Mouse (Mus musculus) MEL (cell line): ENCODE measurements around the gene Cetn4. TPM values are rescaled to one million over a fixed set of nuclear protein-coding genes. Genes with fewer than 3 reads are reported as not detected.

Experiments
- DNase-seq: peaks from one replicate; pipeline ENCODE4 v3.0.0; 2011; ENCODE audit warnings: low read depth, low spot score
- H3K27ac ChIP-seq: 2 replicates; pipeline ENCODE4 v1.5.1; 2012; ENCODE audit warnings: low read depth, mild to moderate bottlenecking, control low read depth, low read length, moderate library complexity; ENCODE audit not compliant: control insufficient read depth
- H3K27me3 ChIP-seq, 2 experiments: fragments of 150-350 bp in 1 of 2; sonication (generic) in 1 of 2; 2 replicates each; pipeline ENCODE4 v1.6.1; 2012; ENCODE audit warnings: low read length in 2 of 2, mild to moderate bottlenecking in 2 of 2, improper control_type of control experiment in 1 of 2, moderate library complexity in 1 of 2; ENCODE audit not compliant: insufficient read depth in 2 of 2, control insufficient read depth in 1 of 2
- H3K36me3 ChIP-seq, 2 experiments: 2 replicates each; pipeline ENCODE4 v1.6.1; 2012 to 2014; ENCODE audit warnings: low read length in 2 of 2, improper control_type of control experiment in 1 of 2, inconsistent platforms in 1 of 2, mild to moderate bottlenecking in 1 of 2; ENCODE audit not compliant: insufficient read depth in 2 of 2, control insufficient read depth in 1 of 2
- H3K4me1 ChIP-seq, 2 experiments: fragments of 150-350 bp in 1 of 2; sonication (generic) in 1 of 2; 2 replicates each; pipeline ENCODE4 v1.6.1; 2012; ENCODE audit warnings: low read length in 2 of 2, improper control_type of control experiment in 1 of 2, mild to moderate bottlenecking in 1 of 2; ENCODE audit not compliant: insufficient read depth in 2 of 2, control insufficient read depth in 1 of 2
- H3K4me3 ChIP-seq, 2 experiments: fragments of 150-350 bp in 1 of 2; sonication (generic) in 1 of 2; 2 replicates each; pipeline ENCODE4 v1.5.1; 2012; ENCODE audit warnings: low read depth in 2 of 2, low read length in 2 of 2, mild to moderate bottlenecking in 2 of 2, moderate library complexity in 2 of 2, control low read depth in 1 of 2, improper control_type of control experiment in 1 of 2; ENCODE audit not compliant: control insufficient read depth in 1 of 2, insufficient read depth in 1 of 2
- H3K79me2 ChIP-seq: 2 replicates; pipeline ENCODE4 v1.6.1; 2012; ENCODE audit warnings: mild to moderate bottlenecking, low read length, moderate library complexity; ENCODE audit not compliant: control insufficient read depth, poor library complexity, insufficient read depth
- H3K9ac ChIP-seq: 2 replicates; pipeline ENCODE4 v1.6.1; 2012; ENCODE audit warnings: low read depth, mild to moderate bottlenecking, control low read depth, low read length, moderate library complexity; ENCODE audit not compliant: control insufficient read depth, poor library complexity, severe bottlenecking
- H3K9me3 ChIP-seq: fragments of 150-350 bp; sonication (generic); replicated peaks from 2 replicates; pipeline ENCODE4 v1.6.1; 2012; ENCODE audit warnings: mild to moderate bottlenecking, low read length, improper control_type of control experiment, moderate library complexity; ENCODE audit not compliant: insufficient read depth
- BHLHE40 ChIP-seq: IDR thresholded peaks from 2 replicates; pipeline ENCODE4 v1.6.1; 2012; ENCODE audit warnings: low read depth, mild to moderate bottlenecking, inconsistent platforms, low read length, improper control_type of control experiment, borderline replicate concordance
- CHD2 ChIP-seq: IDR thresholded peaks from 2 replicates; pipeline ENCODE4 v1.6.1; 2011; ENCODE audit warnings: low read length, improper control_type of control experiment
- CTCF ChIP-seq, 3 experiments: IDR thresholded peaks in 2 of 3; conservative IDR thresholded peaks in 1 of 3; 2 replicates each; pipeline ENCODE4 v1.5.1; 2011 to 2012; ENCODE audit warnings: low read length in 3 of 3, low read depth in 2 of 3, mild to moderate bottlenecking in 2 of 3, improper control_type of control experiment in 1 of 3, inconsistent platforms in 1 of 3, mixed read lengths in 1 of 3, moderate library complexity in 1 of 3; ENCODE audit not compliant: control insufficient read depth in 1 of 3, insufficient read depth in 1 of 3, poor library complexity in 1 of 3, severe bottlenecking in 1 of 3
- E2F4 ChIP-seq: IDR thresholded peaks from 2 replicates; pipeline ENCODE4 v1.6.1; 2011; ENCODE audit warnings: low read depth, low read length, improper control_type of control experiment, borderline replicate concordance
- ELF1 ChIP-seq: IDR thresholded peaks from 2 replicates; pipeline ENCODE4 v1.6.1; 2014; ENCODE audit warnings: low read depth, mild to moderate bottlenecking, inconsistent platforms, low read length, improper control_type of control experiment, moderate library complexity
- ETS1 ChIP-seq: IDR thresholded peaks from 2 replicates; pipeline ENCODE4 v1.6.1; 2012; ENCODE audit warnings: low read depth, mild to moderate bottlenecking, inconsistent platforms, low read length, improper control_type of control experiment, moderate library complexity
- HCFC1 ChIP-seq: IDR thresholded peaks from 2 replicates; pipeline ENCODE4 v1.6.1; 2012; ENCODE audit warnings: low read depth, mild to moderate bottlenecking, inconsistent platforms, low read length, improper control_type of control experiment, moderate library complexity
- MAFK ChIP-seq: IDR thresholded peaks from 2 replicates; pipeline ENCODE4 v1.6.1; 2011; ENCODE audit warnings: low read depth, mild to moderate bottlenecking, low read length, improper control_type of control experiment, borderline replicate concordance
- MAX ChIP-seq: IDR thresholded peaks from 2 replicates; pipeline ENCODE4 v1.6.1; 2011; ENCODE audit warnings: low read length, improper control_type of control experiment
- MAZ ChIP-seq: IDR thresholded peaks from 2 replicates; pipeline ENCODE4 v1.6.1; 2012; ENCODE audit warnings: low read depth, mild to moderate bottlenecking, inconsistent platforms, low read length, improper control_type of control experiment
- MEF2A ChIP-seq: IDR thresholded peaks from 2 replicates; pipeline ENCODE4 v1.6.1; 2014; ENCODE audit warnings: low read depth, mild to moderate bottlenecking, inconsistent platforms, low read length, improper control_type of control experiment; ENCODE audit not compliant: poor library complexity, insufficient replicate concordance, severe bottlenecking; ENCODE audit errors: extremely low read depth
- MXI1 ChIP-seq: IDR thresholded peaks from 2 replicates; pipeline ENCODE4 v1.6.1; 2011; ENCODE audit warnings: mild to moderate bottlenecking, low read depth, low read length, improper control_type of control experiment
- MYB ChIP-seq: IDR thresholded peaks from 2 replicates; pipeline ENCODE4 v1.6.1; 2011; ENCODE audit warnings: mild to moderate bottlenecking, low read depth, low read length, improper control_type of control experiment
- NELFE ChIP-seq: IDR thresholded peaks from 2 replicates; pipeline ENCODE4 v1.6.1; 2011; ENCODE audit warnings: low read depth, low read length, improper control_type of control experiment
- NRF1 ChIP-seq: IDR thresholded peaks from 2 replicates; pipeline ENCODE4 v1.6.1; 2014; ENCODE audit warnings: low read depth, mild to moderate bottlenecking, inconsistent platforms, low read length, improper control_type of control experiment, moderate library complexity; ENCODE audit not compliant: poor library complexity, insufficient read depth, severe bottlenecking
- POLR2A ChIP-seq, 2 experiments: IDR thresholded peaks; 2 replicates each; pipeline ENCODE4 v1.6.1; 2011 to 2012; ENCODE audit warnings: low read length in 2 of 2, mild to moderate bottlenecking in 2 of 2, control low read depth in 1 of 2, improper control_type of control experiment in 1 of 2, low read depth in 1 of 2, moderate library complexity in 1 of 2; ENCODE audit not compliant: control insufficient read depth in 1 of 2, insufficient read depth in 1 of 2, poor library complexity in 1 of 2
- POLR2AphosphoS2 ChIP-seq: IDR thresholded peaks from 2 replicates; pipeline ENCODE4 v1.6.1; 2011; ENCODE audit warnings: low read length, improper control_type of control experiment
- POLR2AphosphoS5 ChIP-seq: IDR thresholded peaks from 2 replicates; pipeline ENCODE4 v1.6.1; 2012; ENCODE audit warnings: low read depth, borderline replicate concordance, mild to moderate bottlenecking, inconsistent platforms, low read length, moderate library complexity, mixed read lengths
- SIN3A ChIP-seq: IDR thresholded peaks from 2 replicates; pipeline ENCODE4 v1.6.1; 2012; ENCODE audit warnings: low read length, improper control_type of control experiment, inconsistent platforms
- TAL1 ChIP-seq: IDR thresholded peaks from 2 replicates; pipeline ENCODE4 v1.6.1; 2012; ENCODE audit warnings: mild to moderate bottlenecking, inconsistent platforms, low read length, moderate library complexity, mixed read lengths
- TCF12 ChIP-seq: IDR thresholded peaks from 2 replicates; pipeline ENCODE4 v1.6.1; 2014; ENCODE audit warnings: low read depth, mild to moderate bottlenecking, inconsistent platforms, low read length, improper control_type of control experiment, moderate library complexity
- UBTF ChIP-seq: IDR thresholded peaks from 2 replicates; pipeline ENCODE4 v1.6.1; 2012; ENCODE audit warnings: low read depth, mild to moderate bottlenecking, inconsistent platforms, low read length, improper control_type of control experiment, moderate library complexity, borderline replicate concordance; ENCODE audit not compliant: insufficient read depth
- ZNF384 ChIP-seq: IDR thresholded peaks from 2 replicates; pipeline ENCODE4 v1.6.1; 2012; ENCODE audit warnings: low read depth, mild to moderate bottlenecking, inconsistent platforms, low read length, improper control_type of control experiment
- polyA plus RNA-seq, 2 experiments: library from polyadenylated mRNA; stranded (reverse) in 1 of 2; unstranded in 1 of 2; fragments of >175 nt in 1 of 2; fragments of >200 nt in 1 of 2; gene quantifications; 2 replicates each; pipeline versions ENCODE4 v1.2.1 to v1.2.4; 2012; ENCODE audit warnings: low replicate concordance in 2 of 2, low read depth in 1 of 2; ENCODE audit not compliant: insufficient read length in 2 of 2, insufficient read depth in 1 of 2, missing spikeins in 1 of 2
- total RNA-seq: library from RNA; depleted of rRNA; stranded (reverse); fragments of 300-350 nt; gene quantifications from 2 replicates; pipeline ENCODE4 v1.2.3, GENCODE M21; 2012; rRNA removed

Gene Cetn4
- total RNA-seq (0.85 and 1.3 TPM in 2 replicates), polyA plus RNA-seq (1 to 10 TPM in 1 of 2 experiments, not detected in 1; 3.8 TPM)

- peaks cover 3 to 13% of the 10 kb centered on the region in 2 experiments; a peak in 3 of 4 replicates for H3K36me3 ChIP-seq
- peaks cover 6% of the 10 kb centered on the region; the same call in 1 of the 2 replicates for H3K79me2 ChIP-seq
- peak within 1 kb of the TSS; percentile 78 to 91 for H3K4me3 ChIP-seq
- H3K4me1 ChIP-seq = peaks cover 10% of the 10 kb centered on the region in 2 experiments
- peak within 1 kb of the TSS; percentile 62 for H3K27ac ChIP-seq
- DNase-seq = peak; percentile 95
- peak within 1 kb of the TSS; percentile 79 for H3K9ac ChIP-seq
- no peak for TF ChIP-seq BHLHE40
- peak; percentile 54; the same call in 1 of the 2 replicates for TF ChIP-seq NRF1
- TF ChIP-seq CHD2 = no peak
- TF ChIP-seq MAZ = 0 out of 2 replicates have a peak, but pooled peaks have one; percentile 39
- TF ChIP-seq HCFC1 = peak; percentile 66
- no peak for TF ChIP-seq ZNF384
- no peak for TF ChIP-seq MAFK
- peak; percentile 47 for TF ChIP-seq SIN3A
- TF ChIP-seq E2F4 = no peak
- no peak for TF ChIP-seq POLR2AphosphoS5
- no peak for TF ChIP-seq MAX
- no peak for TF ChIP-seq ETS1
- TF ChIP-seq UBTF = no peak
- peak; percentile 75 for TF ChIP-seq ELF1
- no peak for TF ChIP-seq MYB
- no peak for TF ChIP-seq TAL1
- peak; percentile 58 for TF ChIP-seq NELFE
- TF ChIP-seq POLR2A (IDR thresholded peaks at IDR 0.05; ENCODE audit: control insufficient read depth in 1 of 2, insufficient read depth in 1 of 2, low read depth in 1 of 2, low read length in 2 of 2, poor library complexity in 1 of 2) = peak; percentile 69 to 79; a peak in 2 of 4 replicates
- TF ChIP-seq CTCF (IDR thresholded peaks at IDR 0.05 in 2 of 3, conservative IDR thresholded peaks at IDR 0.05 in 1 of 3; ENCODE audit: control insufficient read depth in 1 of 3, insufficient read depth in 1 of 3, low read depth in 2 of 3, low read length in 3 of 3, poor library complexity in 1 of 3, severe bottlenecking in 1 of 3) = no peak
- TF ChIP-seq MEF2A = no peak
- TF ChIP-seq TCF12 = 0 out of 2 replicates have a peak, but pooled peaks have one; percentile 23
- peak; percentile 45; the same call in 1 of the 2 replicates for TF ChIP-seq POLR2AphosphoS2
- TF ChIP-seq MXI1 = peak; percentile 62
- no peaks in the 10 kb centered on the region for H3K27me3 ChIP-seq
- no peaks in the 10 kb centered on the region for H3K9me3 ChIP-seq
These were observed at the start of gene Cetn4, which contains the start of gene Bbs12 for GRCm38 (mm10) chr3:37312370-37312941. TSS of gene Cetn4 (minus strand) at chr3:37312708. TSS of gene Bbs12 (plus strand) at chr3:37312554.
